Mouse (Mus musculus) neutrophil, adult 5-6 weeks (primary cell): ENCODE results near the gene Morn4. TPM values are rescaled to one million over a fixed set of nuclear protein-coding genes. Genes with fewer than 3 reads are reported as not detected.
A peak's percentile ranks its signal among the peaks of the same experiment; 100 is the strongest.
"Not testable (repeated sequence)": the region's sequence is repeated elsewhere in the genome, so short reads cannot be mapped to it uniquely, and the experiment has no call there.

Source experiments
- ATAC-seq: fragments of 151-379, 151-347 bp; 2 replicates; pipeline ENCODE4 v1.8.0; 2017; ENCODE audit warnings: mild to moderate bottlenecking, moderate TSS enrichment; ENCODE audit not compliant: insufficient number of reproducible peaks, poor library complexity, low FRiP score, severe bottlenecking; ENCODE audit errors: extremely low read depth
- total RNA-seq: library from RNA; stranded (forward); fragments of 200-1000 nt; gene quantifications from 2 replicates; pipeline ENCODE4 v1.2.3, GENCODE M21; 2017

The Morn4 gene
- total RNA-seq, 1 experiment from 2014 or later = not detected

DNA sequence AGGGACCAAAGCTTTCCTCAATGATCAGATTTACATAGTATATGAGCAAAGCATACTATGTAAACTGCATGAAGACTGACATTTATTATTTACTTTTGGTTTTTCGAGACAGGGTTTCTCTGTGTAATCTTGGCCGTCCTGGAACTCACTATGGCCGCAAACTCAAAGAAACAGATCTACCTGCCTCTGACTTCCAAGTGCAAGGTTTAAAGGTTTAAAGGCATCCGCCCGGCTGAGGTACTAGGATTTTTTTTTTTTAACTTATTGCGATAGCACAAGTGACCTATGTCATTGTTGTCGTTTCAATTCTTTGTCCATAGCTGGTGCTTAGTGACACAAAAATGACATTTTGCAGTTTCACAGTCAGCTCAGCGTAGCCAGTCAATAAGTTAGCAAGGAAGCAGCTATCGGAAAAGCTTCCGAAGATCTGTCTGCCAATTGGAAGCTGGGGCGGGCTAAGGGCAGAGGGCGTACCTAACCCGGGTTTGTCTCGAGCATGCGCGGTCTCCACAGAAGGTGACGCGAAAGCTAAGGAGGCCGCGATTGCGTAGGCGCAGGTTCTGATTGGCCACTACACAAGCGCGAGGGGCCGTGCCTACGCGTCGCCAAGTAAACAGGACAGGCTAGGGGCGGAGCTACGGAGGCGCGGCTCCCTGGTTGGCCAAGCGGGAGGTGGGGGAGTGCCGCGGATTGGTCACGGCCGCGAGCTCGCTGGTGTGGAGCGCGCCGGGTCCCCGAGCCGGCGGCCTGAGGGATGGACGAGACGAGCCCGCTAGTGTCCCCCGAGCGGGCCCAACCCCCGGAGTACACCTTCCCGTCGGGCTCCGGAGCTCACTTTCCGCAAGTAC is 3.8 kb upstream of the Morn4 start, which contains the start of gene Pi4k2a:
Pi4k2a (plus strand) TSS at position 723 of the 848 bp plus-strand sequence.
- peak; percentile 95 for ATAC-seq

DNA sequence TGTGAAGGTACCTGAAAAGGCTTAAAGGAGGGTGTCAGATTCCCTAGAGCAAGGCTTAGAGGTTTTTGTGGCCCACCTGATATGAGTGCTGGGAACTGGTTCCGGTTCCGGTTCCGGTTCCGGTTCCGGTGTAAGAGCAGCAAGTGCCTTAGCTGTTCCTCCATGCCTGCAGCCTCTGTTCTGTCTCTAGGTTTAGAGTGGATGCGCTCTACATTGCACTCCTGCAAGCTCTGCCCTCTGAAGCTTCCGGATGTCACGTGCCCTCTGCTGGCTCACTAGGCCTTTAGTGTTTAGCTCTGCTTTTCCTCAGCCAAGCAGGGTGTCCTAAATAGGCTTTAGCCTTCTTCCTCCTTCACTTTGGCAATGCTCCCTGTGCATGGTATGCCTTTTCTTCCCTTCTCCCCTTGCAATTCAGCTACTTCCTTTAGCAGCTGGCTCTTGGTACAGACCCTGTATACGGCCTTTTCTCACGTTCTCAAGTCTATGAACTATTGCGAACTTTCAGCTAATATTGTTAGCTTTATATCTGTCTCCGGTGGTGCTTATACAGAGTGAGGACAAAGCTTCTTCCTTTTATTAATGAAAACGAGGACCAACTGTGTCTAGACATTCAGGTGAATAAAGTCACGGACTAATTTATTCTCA is 3.1 kb upstream of the Morn4 start:
- peak; percentile 53 for ATAC-seq

DNA sequence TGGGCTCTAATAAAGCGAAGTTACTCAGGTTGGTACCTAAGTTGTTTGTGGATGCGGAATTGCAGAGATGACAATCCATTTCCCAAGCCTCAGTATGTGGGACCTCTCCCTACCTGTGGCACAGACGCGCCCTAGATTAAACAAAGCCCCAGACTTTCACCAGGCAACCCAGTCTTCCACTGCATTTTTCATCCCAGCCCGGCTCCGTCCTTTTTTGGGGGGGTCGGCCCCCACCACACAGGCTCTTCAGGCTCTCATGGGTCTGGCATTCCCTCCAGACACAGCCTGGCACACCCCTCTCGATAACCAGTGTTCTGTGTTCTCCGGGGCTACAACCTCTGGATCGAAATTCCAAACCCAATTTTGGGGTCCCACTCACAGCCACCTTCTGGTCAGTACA is 467 bp downstream of the Morn4 start:
- ATAC-seq = no peak

DNA sequence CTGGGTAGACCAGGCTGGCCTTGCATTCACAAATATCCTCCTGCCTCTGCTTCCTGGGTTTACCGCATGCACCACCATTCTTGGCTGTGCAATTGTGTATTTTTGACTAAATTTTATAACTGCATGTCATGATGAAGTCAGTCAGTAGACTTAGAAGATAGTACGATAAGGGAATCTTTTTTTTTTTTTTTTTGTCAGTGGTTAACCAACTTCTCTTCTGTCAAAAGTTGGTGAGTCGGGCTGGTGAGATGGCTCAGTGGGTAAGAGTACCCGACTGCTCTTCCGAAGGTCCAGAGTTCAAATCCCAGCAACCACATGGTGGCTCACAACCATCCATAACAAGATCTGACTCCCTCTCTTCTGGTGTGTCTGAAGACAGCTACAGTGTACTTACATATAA is 4.5 kb downstream of the Morn4 start:
- ATAC-seq = not testable (repeated sequence)

DNA sequence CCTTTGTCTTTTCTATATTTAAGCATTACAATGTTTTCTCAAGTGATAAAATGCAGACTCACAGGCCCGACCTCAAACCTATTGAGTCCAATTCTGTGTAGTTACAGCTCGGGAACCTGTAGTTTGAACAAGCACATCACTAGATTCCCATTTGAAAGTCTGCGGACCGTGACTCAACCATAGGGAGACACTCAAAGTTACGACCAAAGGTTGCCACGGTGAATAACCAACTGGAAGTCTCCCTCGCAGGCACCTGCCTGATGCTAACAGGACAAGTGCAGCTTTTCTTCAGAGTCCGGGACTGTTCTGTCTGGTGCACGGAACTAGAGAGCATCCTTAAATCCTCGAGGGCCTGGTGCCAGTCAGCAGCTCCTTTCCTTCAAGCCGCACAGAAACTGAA is 5.7 kb downstream of the Morn4 start:
- no peak for ATAC-seq

DNA sequence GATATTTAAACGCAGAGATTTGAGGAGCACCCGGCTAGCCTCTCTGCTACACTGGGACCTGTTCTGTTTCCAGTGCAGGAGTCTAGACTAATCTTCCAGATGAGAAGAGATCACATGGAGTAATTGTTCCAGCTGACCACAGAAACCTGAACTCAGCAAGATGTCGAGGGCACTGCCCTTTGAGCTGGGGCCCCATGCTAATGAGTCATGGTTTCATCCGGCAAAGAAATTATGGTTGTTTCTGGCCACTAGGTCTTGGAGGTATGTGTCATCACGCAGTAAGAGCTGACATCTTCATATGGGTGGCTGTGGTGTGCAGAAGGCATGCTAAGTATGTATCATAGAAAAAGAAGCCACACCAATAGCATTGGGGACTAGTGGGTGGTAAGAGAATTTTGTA is 6.2 kb downstream of the Morn4 start:
- ATAC-seq = no peak

DNA sequence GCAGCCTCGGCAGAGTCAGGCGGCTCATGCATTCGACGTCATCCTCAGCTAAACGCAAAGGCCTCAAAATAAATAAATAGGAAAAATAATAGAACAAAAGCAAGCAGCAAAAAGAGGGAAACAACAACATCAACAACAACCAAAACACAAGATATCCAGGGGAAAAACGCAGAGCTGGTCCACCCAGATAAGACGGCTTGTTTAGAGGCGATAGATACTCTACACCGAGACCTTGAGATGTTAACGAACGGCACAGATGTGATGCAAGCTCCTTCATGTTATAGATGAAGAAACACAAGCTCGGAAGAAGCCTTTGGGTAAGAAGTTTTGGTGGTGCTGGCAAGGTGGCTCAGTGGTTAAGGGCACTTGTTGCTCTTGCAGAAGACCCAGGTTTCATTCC is 7.2 kb downstream of the Morn4 start:
- ATAC-seq = no peak

DNA sequence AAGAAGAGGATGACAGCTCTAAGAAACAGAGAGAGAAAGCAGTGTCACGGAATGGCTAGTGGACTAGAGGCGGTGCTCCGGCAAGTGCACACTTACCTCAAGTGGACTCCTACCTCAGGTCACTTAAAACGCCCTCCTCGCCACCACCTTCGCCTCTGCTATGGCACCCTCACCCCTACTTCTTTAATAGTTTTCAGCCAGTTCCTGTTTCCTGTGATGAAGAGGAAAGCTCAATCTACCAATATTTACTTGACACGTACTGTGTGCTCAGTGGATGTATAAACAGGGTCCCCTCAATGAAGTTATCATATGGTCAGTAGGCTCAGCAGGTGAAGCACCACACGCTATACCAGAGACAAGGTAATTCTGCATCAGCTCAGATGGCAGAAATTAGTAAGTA is 7.6 kb downstream of the Morn4 start:
- no peak for ATAC-seq

DNA sequence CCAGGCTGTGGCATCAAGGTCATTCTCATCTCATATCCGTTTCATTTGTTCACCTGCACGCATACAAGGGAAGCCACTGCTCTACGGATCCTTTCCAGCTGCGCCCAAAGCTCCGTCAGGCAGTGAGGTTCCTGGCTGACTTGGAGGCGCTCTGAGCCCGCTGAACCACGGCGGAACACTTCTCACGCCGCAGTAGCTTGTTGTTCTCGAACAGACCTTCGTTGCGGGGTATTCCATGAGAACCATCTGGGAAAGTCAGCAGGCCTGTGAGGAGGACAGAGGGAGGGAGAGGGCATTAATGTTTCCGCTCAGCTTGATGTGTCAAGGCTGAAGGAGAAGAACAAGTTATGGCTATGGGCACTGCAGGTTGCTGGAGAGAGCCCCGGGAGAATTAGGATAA is 10.2 kb downstream of the Morn4 start:
- ATAC-seq = no peak

DNA sequence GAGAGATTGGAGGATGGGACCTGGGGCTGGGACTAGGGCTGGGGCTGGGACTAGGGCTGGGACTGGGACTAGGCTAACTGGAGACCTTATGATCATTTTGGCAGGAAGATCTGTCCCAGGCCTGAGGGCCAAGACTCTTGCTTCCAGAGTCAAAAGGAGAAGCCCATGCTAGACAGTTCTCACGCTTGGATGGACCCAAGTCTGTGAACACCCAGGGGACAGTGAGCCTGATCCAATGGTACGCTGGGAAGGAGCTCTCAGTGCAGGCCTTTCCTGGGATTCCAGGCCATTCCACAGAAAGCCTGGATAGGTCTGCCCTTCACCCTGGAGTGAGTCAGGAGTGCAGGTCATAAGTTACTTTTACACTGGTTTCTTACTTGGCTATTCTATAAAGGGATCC is 11.1 kb downstream of the Morn4 start:
- no peak for ATAC-seq

DNA sequence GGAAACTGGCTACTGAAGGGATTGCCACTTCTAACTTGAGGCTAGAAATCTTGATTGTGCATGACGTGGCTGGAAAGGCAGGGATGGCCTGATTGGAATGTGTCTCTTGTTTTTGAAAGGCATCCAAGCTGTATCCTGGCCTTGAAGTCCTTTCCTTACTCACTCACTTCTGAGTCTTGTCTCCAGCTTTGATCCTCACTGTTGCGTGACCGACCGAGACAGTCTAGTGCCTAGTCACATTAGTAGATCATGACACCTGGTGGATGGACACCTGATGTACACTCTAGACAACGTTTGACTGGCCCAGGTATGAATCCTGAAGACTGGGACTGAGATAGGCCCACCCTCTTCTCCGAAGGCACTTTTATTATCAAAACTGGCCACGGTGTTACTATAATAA is 13.4 kb downstream of the Morn4 start:
- ATAC-seq = no peak

DNA sequence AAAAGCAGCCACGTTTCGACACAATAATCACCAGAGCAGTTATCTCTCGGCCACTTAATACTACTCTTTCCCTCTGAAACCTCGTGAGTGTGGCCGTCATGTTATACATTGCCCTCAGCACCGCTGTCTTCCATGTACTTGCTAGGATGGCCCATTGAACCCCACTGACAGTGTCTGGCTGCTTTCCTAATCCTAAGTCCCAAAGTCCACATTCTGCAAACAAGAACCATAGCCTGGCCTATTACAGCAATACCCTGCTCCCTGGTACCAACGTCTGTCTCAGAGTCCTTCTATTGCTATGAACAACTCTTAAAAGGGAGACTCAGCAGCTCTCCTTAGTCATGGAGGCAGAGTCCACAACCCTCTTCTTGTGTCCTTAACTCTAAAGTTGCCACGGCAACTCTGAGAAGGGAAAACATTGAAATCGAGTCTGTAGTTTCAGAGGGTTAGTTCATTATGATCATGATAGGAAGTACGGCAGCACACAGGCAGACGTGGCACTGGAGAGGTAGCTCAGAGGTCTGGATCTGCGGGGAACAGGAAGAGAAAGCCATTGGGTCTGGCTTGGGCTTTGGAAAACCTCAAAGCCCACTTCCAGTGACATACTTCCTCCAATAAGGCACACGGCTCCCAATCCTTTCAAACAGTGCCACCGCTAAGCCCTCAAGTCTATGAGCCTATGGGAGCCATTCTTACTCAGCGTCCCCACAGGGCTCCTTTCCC is 14.1 kb downstream of the Morn4 start:
- ATAC-seq = no peak

DNA sequence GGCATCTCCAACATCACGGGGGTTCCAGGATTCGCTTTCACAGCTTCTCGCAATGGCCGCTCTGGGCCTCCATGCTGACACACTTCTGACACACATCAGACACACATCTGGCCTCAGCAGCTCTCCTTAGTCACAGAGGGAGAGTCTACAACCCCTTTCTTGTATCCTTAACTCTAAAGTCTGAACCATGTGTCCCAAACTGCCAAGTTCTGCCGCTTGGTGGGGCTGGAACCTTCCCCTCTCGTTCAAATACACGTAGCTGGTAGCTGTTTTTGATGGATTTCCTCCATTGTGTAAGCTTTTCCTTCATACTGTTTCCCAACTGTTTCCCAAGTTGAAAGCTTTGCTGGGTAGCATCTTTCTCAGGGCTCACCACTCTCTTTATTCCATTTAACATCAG is 14.9 kb downstream of the Morn4 start:
- ATAC-seq = no peak

DNA sequence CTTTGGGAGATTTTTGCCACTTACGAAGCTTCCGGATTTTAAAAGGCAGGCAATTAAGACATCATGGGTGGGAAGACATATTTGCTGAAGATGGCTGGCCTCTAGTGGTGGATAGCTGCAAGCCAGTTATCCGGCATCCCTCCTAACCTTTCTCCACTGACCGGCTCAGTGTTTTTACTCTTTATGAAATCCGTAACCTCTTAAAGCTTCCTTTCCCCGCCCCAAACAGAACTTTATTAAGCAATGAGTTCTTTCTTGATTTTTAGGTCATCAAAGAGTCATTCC is 17.0 kb downstream of the Morn4 start:
- ATAC-seq = no peak

DNA sequence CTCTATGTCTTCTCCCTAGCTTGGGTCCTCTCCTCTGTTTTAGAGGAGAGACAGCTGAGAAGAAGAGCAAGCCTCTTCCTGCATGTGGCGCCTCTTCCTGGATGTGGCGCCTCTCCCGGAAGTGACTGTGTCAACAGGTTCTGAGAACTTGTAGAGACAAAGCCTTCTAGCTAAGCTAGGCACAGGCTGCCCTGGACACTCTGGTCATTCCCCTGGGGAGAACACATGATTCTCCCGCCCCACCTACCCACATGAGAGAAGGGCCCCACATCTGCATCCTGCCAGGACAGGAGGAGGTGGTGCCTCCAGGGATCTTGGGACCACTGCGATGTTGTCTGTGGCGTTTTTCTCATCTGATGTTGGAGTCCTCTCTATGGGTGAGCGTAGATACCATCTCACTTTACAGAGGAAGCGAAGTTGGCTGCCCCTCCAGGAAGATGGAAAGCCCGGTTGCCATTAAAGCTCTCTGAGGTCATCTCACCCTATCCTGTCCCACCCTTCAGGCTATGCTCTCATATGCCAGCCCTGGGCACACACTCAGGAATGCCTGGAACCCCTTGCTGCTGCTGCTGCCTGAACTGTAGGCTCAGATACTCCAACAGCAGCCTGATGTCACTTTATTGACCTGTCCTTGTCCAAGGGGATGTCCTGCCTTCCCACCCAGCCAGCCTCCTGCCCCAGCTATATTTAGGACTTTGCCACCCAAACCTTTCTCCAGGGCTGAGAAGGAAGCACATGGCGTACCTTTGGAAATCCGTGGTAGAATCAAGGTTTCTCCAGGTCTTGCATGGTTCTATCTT is 17.5 kb downstream of the Morn4 start:
- no peak for ATAC-seq

DNA sequence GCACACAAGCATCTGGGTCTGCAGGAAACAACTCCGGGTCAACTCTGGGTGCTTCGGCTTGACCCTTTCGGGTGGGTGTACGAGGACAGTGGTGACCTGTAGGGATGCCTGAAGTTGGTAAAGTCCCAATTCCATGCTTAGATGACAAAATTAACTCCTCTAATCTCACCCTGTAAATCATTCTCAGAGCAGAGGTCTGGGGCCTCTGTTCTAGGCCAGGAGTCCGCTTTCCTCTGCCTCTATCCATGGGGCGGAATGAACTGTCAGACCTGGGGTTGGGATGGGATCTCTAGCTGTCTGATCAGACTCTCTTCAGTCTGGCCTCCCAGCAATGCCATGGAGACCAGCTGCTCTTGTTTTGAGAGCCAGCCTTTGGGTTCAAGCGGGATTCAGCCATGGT is 24.7 kb downstream of the Morn4 start:
- ATAC-seq = no peak

DNA sequence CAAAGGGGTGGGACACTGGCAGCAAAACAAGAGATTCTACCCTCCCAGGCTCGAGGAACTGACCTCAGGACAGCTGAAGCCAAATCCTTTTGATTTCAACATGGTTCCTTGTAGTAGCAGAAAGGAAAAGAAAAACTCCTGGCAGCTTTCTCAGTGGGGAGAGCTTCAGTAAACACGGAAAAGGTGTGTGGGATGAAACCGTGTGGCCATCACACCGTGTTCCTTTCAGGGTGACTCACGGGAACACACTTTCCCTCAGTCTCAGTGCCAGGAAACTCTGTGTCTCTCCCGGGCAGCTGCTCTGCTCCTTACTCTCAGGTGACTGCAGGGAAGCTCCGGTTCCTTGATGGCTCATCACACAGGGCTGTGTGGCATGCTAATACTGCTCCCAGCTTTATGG is 27.7 kb downstream of the Morn4 start:
- ATAC-seq = no peak

DNA sequence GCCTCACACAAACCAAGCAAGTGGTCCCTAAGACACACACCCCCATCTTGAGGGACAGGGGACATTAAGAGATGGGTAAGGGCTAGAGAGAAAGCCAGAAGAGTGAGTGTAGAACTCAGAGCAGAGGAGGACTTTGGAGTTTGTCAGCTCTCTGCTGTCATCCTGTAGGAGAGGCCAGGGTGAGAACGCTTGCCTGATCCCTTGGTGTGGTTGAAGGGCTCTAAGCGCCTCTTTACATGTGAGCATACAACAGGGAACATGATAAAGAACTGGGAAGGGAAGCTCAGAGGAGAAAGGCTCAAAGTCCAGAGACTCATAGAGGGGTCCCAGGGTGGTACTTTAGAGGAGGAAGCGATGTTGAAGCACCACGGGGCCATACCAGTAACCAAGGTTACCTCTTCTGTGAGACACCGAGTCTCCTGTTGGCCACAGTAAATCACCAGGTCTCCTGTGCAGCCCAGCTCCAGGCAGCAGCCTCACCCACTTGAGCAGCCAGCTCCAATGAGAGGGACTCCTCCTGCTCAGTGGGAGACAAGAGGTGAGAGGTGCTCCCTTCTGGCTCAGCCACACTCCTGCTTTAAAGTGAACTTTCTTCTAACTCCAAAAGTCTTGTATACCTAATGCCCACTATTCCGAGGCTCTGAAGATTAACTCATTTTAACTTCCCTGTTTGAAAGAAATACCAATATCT is 29.3 kb downstream of the Morn4 start:
- no peak for ATAC-seq

DNA sequence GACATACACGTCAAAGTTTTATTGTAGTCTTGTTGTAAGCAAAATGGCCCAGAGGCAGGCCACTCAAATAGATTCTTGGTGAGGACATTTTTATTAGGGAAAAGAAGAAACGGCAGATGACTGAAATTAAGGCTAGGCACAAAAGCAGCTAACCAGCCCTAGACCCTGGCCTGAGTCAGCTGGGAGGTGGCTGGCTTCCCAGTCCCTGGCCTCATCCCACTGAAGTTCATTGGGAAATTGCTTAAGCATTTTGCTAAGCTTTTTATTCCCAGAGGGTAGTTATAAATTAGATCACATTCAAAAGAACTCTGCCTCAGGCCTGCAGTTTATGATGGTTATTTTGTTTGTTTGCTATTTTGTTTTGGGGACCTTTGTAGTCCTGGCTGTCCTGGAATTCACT is 30.3 kb downstream of the Morn4 start:
- ATAC-seq = no peak
